Mouse (Mus musculus) liver, embryonic 14.5 days (tissue): Measurements from ENCODE around the gene Pde4d. TPM values are rescaled to one million over a fixed set of nuclear protein-coding genes. Genes with fewer than 3 reads are reported as not detected.

Experiments
- ATAC-seq: fragments of 200-750 bp; cut with Nextera tagmentation; 2 replicates; pipeline ENCODE4 v1.8.0; 2017; ENCODE audit warnings: moderate number of reproducible peaks, mild to moderate bottlenecking, moderate library complexity; ENCODE audit not compliant: insufficient read depth
- DNase-seq, 3 experiments: peaks; one replicate each; pipeline ENCODE4 v3.0.0-alpha.2; 2012 to 2013; ENCODE audit warnings: low read depth in 3 of 3, low spot score in 3 of 3
- H3K27ac ChIP-seq: fragments of 300-500 bp; sonication (generic); 2 replicates; pipeline ENCODE4 v1.5.1; 2014; ENCODE audit warnings: moderate library complexity, mild to moderate bottlenecking, control low read depth, inconsistent platforms
- H3K27me3 ChIP-seq: fragments of 300-500 bp; sonication (generic); 2 replicates; pipeline ENCODE4 v1.6.1; 2014; ENCODE audit warnings: mild to moderate bottlenecking, low read length, moderate library complexity; ENCODE audit not compliant: control insufficient read depth, insufficient read depth
- H3K36me3 ChIP-seq: fragments of 300-500 bp; sonication (generic); replicated peaks from 2 replicates; pipeline ENCODE4 v1.6.1; 2014; ENCODE audit warnings: low read depth; ENCODE audit not compliant: control insufficient read depth, insufficient read depth
- H3K4me1 ChIP-seq, 2 experiments: fragments of 200-500 bp in 1 of 2; fragments of 300-500 bp in 1 of 2; sonication (generic) in 1 of 2; replicated peaks; 2 replicates each; pipeline ENCODE4 v1.6.1; 2012 to 2014; ENCODE audit warnings: antibody characterized with exemption in 1 of 2, inconsistent platforms in 1 of 2, low read length in 1 of 2; ENCODE audit not compliant: control insufficient read depth in 2 of 2, insufficient read depth in 2 of 2
- H3K4me2 ChIP-seq: fragments of 300-500 bp; sonication (generic); 2 replicates; pipeline ENCODE4 v1.6.1; 2014; ENCODE audit warnings: low read depth, mild to moderate bottlenecking, control low read depth, moderate library complexity
- H3K4me3 ChIP-seq, 2 experiments: fragments of 200-500 bp in 1 of 2; fragments of 300-500 bp in 1 of 2; sonication (generic) in 1 of 2; 2 replicates each; pipeline ENCODE4 v1.5.1; 2012 to 2014; ENCODE audit warnings: low read depth in 2 of 2, low read length in 2 of 2, mild to moderate bottlenecking in 2 of 2, control low read depth in 1 of 2, inconsistent platforms in 1 of 2, moderate library complexity in 1 of 2; ENCODE audit not compliant: insufficient read depth in 1 of 2
- H3K9ac ChIP-seq: fragments of 300-500 bp; sonication (generic); replicated peaks from 2 replicates; pipeline ENCODE4 v1.6.1; 2014; ENCODE audit warnings: mild to moderate bottlenecking, control low read depth, moderate library complexity
- H3K9me3 ChIP-seq: fragments of 300-500 bp; sonication (generic); 2 replicates; pipeline ENCODE4 v1.6.1; 2016; ENCODE audit warnings: low read length, mixed read lengths; ENCODE audit not compliant: control insufficient read depth
- CTCF ChIP-seq: IDR thresholded peaks from 2 replicates; pipeline ENCODE4 v1.5.1; 2016; ENCODE audit warnings: antibody characterized with exemption, low read depth, control low read depth
- EP300 ChIP-seq: IDR thresholded peaks from 2 replicates; pipeline ENCODE4 v1.6.1; 2016; ENCODE audit warnings: antibody characterized with exemption, low read depth
- WGBS: fragments of 180-500 bp; shearing (Covaris S2); extraction: QIAGEN DNeasy Blood & Tissue Kit; methylation state at CpG from one replicate; pipeline ENCODE4 v1.1.7; 2014; ENCODE audit not compliant: insufficient replicate concordance; 5-methylcytosine and 5-hydroxymethylcytosine counted together
- polyA plus RNA-seq, 2 experiments: library from polyadenylated mRNA; depleted of rRNA in 1 of 2; stranded (reverse) in 1 of 2; unstranded in 1 of 2; fragments of >200 nt; fragmentation: Nextera tagmentation in 1 of 2; extraction: Ambion mirVana in 1 of 2; gene quantifications; 2 replicates each; pipeline versions ENCODE4 v1.2.1 to v1.2.3; 2012 to 2014

Gene Pde4d
- polyA plus RNA-seq, 2 experiments: 4.9 to 8.6 TPM

- Histone ChIP-seq H3K9me3 (no peaks in the 10 kb centered on the region), H3K4me2 (no peak overlapping the region), H3K27me3 (no peaks in the 10 kb centered on the region), H3K27ac (peak overlapping the region; percentile 12; the same call in 1 of the 2 replicates), H3K4me1 (peaks cover 3 to 38% of the 10 kb centered on the region in 2 experiments; a peak in 2 of 4 replicates), H3K36me3 (no peaks in the 10 kb centered on the region), H3K9ac (no peak overlapping the region), H3K4me3 (no peak overlapping the region)
- peak; percentile 51 for ATAC-seq
- TF ChIP-seq CTCF (no peak), EP300 (no peak)
- WGBS: 64% methylated on average over 10 of the region's 10 CpGs
- DNase-seq: no peak
Measured at GRCm38 (mm10) chr13:109635901-109636520, 1186.3 kb downstream of the Pde4d start.

GRCm38 (mm10) chr13:109638273-109638672 is 1188.5 kb downstream of the Pde4d start:
- Histone ChIP-seq H3K27me3 (no peaks in the 10 kb centered on the region), H3K4me3 (no peak overlapping the region), H3K4me1 (peaks cover 14 to 36% of the 10 kb centered on the region in 2 experiments), H3K36me3 (no peaks in the 10 kb centered on the region), H3K9me3 (no peaks in the 10 kb centered on the region), H3K4me2 (no peak overlapping the region), H3K9ac (no peak overlapping the region), H3K27ac (no peak overlapping the region)
- no peak for TF ChIP-seq EP300
- no peak for TF ChIP-seq CTCF
- no peak for DNase-seq
- ATAC-seq: no peak

- Histone ChIP-seq H3K9ac (no peak overlapping the region), H3K4me1 (peaks cover 24 to 34% of the 10 kb centered on the region in 2 experiments), H3K9me3 (no peaks in the 10 kb centered on the region), H3K27me3 (no peaks in the 10 kb centered on the region), H3K4me2 (no peak overlapping the region), H3K36me3 (no peaks in the 10 kb centered on the region), H3K27ac (no peak overlapping the region), H3K4me3 (no peak overlapping the region)
- ATAC-seq (no peak), DNase-seq (no peak)
- no peak for TF ChIP-seq CTCF
- no peak for TF ChIP-seq EP300
- 81% methylated on average over 6 of the region's 6 CpGs for WGBS
Measured at GRCm38 (mm10) chr13:109639286-109639685, 1189.5 kb downstream of the Pde4d start.

GRCm38 (mm10) chr13:109641562-109641961 is 1191.8 kb downstream of the Pde4d start:
- no peaks in the 10 kb centered on the region for H3K9me3 ChIP-seq
- no peak overlapping the region for H3K9ac ChIP-seq
- WGBS: 24% methylated on average over 6 of the region's 6 CpGs
- DNase-seq (no peak), ATAC-seq (no peak)
- H3K4me3 ChIP-seq: no peak overlapping the region
- H3K36me3 ChIP-seq: no peaks in the 10 kb centered on the region
- H3K27me3 ChIP-seq: no peaks in the 10 kb centered on the region
- H3K4me1 ChIP-seq: peaks cover 45 to 48% of the 10 kb centered on the region in 2 experiments
- peak overlapping the region; percentile 48; the same call in 1 of the 2 replicates for H3K27ac ChIP-seq
- no peak overlapping the region for H3K4me2 ChIP-seq
- TF ChIP-seq EP300 (no peak), CTCF (no peak)

- TF ChIP-seq CTCF (no peak), EP300 (no peak)
Measured at GRCm38 (mm10) chr13:109643419-109643818, 1193.7 kb downstream of the Pde4d start.

More at GRCm38 (mm10) chr13:109643419-109643818, 1193.7 kb downstream of the Pde4d start:
- peaks cover 60 to 62% of the 10 kb centered on the region in 2 experiments for H3K4me1 ChIP-seq
- no peak overlapping the region for H3K4me3 ChIP-seq
- ATAC-seq (no peak), DNase-seq (no peak)
- no peak overlapping the region; the same call in 1 of the 2 replicates for H3K9ac ChIP-seq
- 55% methylated on average over 3 of the region's 3 CpGs for WGBS
- no peaks in the 10 kb centered on the region for H3K36me3 ChIP-seq
- H3K27me3 ChIP-seq: no peaks in the 10 kb centered on the region
- peak overlapping the region; percentile 60 for H3K4me2 ChIP-seq
- H3K27ac ChIP-seq: peak overlapping the region; percentile 87; the same call in 1 of the 2 replicates
- no peaks in the 10 kb centered on the region for H3K9me3 ChIP-seq
